Mouse (Mus musculus): ENCODE results near the gene Prune1.

GRCm38 (mm10) chr3:95286510-95286909 lies 4.6 kb upstream of the Prune1 start:
- TF ChIP-seq EP300 (IDR thresholded peaks at IDR 0.05; ENCODE audit: low read depth in 1 of 2, low read length in 2 of 2) (no peak), CTCF (IDR thresholded peaks at IDR 0.05 in 2 of 3, conservative IDR thresholded peaks at IDR 0.05 in 1 of 3; ENCODE audit: control insufficient read depth in 1 of 3, insufficient read depth in 1 of 3, low read depth in 2 of 3, low read length in 3 of 3, poor library complexity in 1 of 3, severe bottlenecking in 1 of 3) (no peak), POLR2AphosphoS5 (IDR thresholded peaks at IDR 0.05; ENCODE audit: borderline replicate concordance, low read depth, low read length) (no peak), GATA1 (IDR thresholded peaks at IDR 0.05; ENCODE audit: low read depth, low read length) (peak; percentile 83)
